ENCODE assay signal across 15 mouse cellular contexts in genomic region chr11:96255111-96255995, GRCm38 (mm10). TPM values are rescaled to one million over a fixed set of nuclear protein-coding genes. Genes with fewer than 3 reads are reported as not detected.
DNase-seq lines count a peak whose midpoint lies in the region; ATAC-seq and TF ChIP-seq lines count a peak whose summit lies in the region.
"Had no signal": no experiment of that assay in that cellular context is flagged by ENCODE, and none has a peak within 500 bp of the region (broad histone marks: within the 10 kb centered on the region; RNA-seq: fewer than 3 reads in every experiment).

No protein-coding gene starts in this region.

- 4% methylated on average over 39 of the region's 39 CpGs for WGBS in intestine, postnatal 0 days
- WGBS in neural tube, embryonic 12.5 days: 2% methylated on average over 39 of the region's 39 CpGs

- H3K4me3 ChIP-seq in intestine, postnatal 0 days (ENCODE audit: low read depth, low read length): 0 out of 2 replicates have a peak overlapping the region, but pooled peaks have one; percentile 9
- peak overlapping the region; percentile 27 for H3K4me3 ChIP-seq in neural tube, embryonic 12.5 days
- H3K4me3 ChIP-seq: liver, embryonic 15.5 days; midbrain, embryonic 15.5 days had no signal

- H3K4me1 ChIP-seq in intestine, postnatal 0 days (replicated peaks; ENCODE audit: control insufficient read depth, insufficient read depth, low read length): no peaks in the 10 kb centered on the region
- peaks cover 67% of the 10 kb centered on the region for H3K4me1 ChIP-seq in neural tube, embryonic 12.5 days
- H3K4me1 ChIP-seq: liver, embryonic 15.5 days; midbrain, embryonic 15.5 days had no signal

- no peaks in the 10 kb centered on the region for H3K36me3 ChIP-seq in intestine, postnatal 0 days (ENCODE audit: control insufficient read depth, insufficient read depth)
- H3K36me3 ChIP-seq in neural tube, embryonic 12.5 days: no peaks in the 10 kb centered on the region
- H3K36me3 ChIP-seq: liver, embryonic 15.5 days; midbrain, embryonic 15.5 days had no signal

- ATAC-seq in common myeloid progenitor, adult 5-6 weeks (replicated peaks; ENCODE audit: low read depth, poor library complexity, severe bottlenecking): 0 out of 2 replicates have a peak, but pooled peaks have one; percentile 30
- ATAC-seq in intestine, postnatal 0 days: no peak
- no peak for ATAC-seq in neural tube, embryonic 12.5 days (ENCODE audit: low FRiP score, low read depth)
- ATAC-seq: CD4-positive, CD25-positive, alpha-beta regulatory T cell, adult 4 months; forebrain, postnatal 0 days; midbrain, embryonic 15.5 days had no signal

- H3K9ac ChIP-seq in intestine, postnatal 0 days (ENCODE audit: low read depth, low read length): no peak overlapping the region
- peak overlapping the region; percentile 49; the same call in 1 of the 2 replicates for H3K9ac ChIP-seq in neural tube, embryonic 12.5 days
- H3K9ac ChIP-seq: forebrain, postnatal 0 days; liver, embryonic 15.5 days; midbrain, embryonic 15.5 days had no signal

- no peak overlapping the region for H3K27ac ChIP-seq in intestine, postnatal 0 days (ENCODE audit: low read depth, low read length)
- H3K27ac ChIP-seq in neural tube, embryonic 12.5 days: no peak overlapping the region
- H3K27ac ChIP-seq: liver, embryonic 15.5 days; midbrain, embryonic 15.5 days had no signal

- no peak for TF ChIP-seq CTCF in intestine, postnatal 0 days (IDR thresholded peaks at IDR 0.05; ENCODE audit: low read depth)

- peaks cover 98% of the 10 kb centered on the region for H3K27me3 ChIP-seq in intestine, postnatal 0 days (replicated peaks; ENCODE audit: control insufficient read depth, insufficient read depth, low read length)
- H3K27me3 ChIP-seq in neural tube, embryonic 12.5 days (replicated peaks): peaks cover 75% of the 10 kb centered on the region

- peak overlapping the region; percentile 17 for H3K4me2 ChIP-seq in intestine, postnatal 0 days (replicated peaks; ENCODE audit: low read depth)
- H3K4me2 ChIP-seq in neural tube, embryonic 12.5 days (replicated peaks): peak overlapping the region; percentile 65
- H3K4me2 ChIP-seq: liver, embryonic 15.5 days; midbrain, embryonic 15.5 days had no signal

- H3K9me3 ChIP-seq in intestine, postnatal 0 days (ENCODE audit: control insufficient read depth): no peaks in the 10 kb centered on the region
- no peaks in the 10 kb centered on the region for H3K9me3 ChIP-seq in neural tube, embryonic 12.5 days
- H3K9me3 ChIP-seq: liver, embryonic 15.5 days; midbrain, embryonic 15.5 days had no signal

- peak; percentile 25 for DNase-seq in kidney, adult 11 months
- DNase-seq in kidney, postnatal 14 days: no peak
- DNase-seq in retina, embryonic 14.5 days (ENCODE audit: low spot score): no peak
- DNase-seq in MN1 (ENCODE audit: low spot score): no peak
- DNase-seq in right cerebral cortex, postnatal 36 days (ENCODE audit: low spot score in 2 of 2): no peak
- DNase-seq: forebrain, postnatal 0 days; layer of hippocampus, adult 9-11 months; retina, postnatal 1 day had no signal

RNA-seq across cellular contexts. Expression of gene Hoxb9, which starts 15.9 kb away (rescaled TPM):
- not detected in 2 replicates for total RNA-seq in common myeloid progenitor, adult 5-6 weeks (2017)
- polyA plus RNA-seq in intestine, postnatal 0 days (2015; fragmentation: Nextera tagmentation; extraction: Ambion mirVana): 0.37 and 1.5 TPM in 2 replicates
- 76.1 and 90.5 TPM in 2 replicates for polyA plus RNA-seq in neural tube, embryonic 12.5 days (2016; fragmentation: Nextera tagmentation; extraction: Ambion mirVana)
- total RNA-seq: forebrain, postnatal 0 days; heart, postnatal 25 days had no signal
- polyA plus RNA-seq: forebrain, postnatal 0 days; liver, embryonic 15.5 days; midbrain, embryonic 15.5 days had no signal

RNA-seq across cellular contexts. Expression of gene Hoxb8, which starts 26.4 kb away (rescaled TPM):
- not detected in 2 replicates for total RNA-seq in common myeloid progenitor, adult 5-6 weeks (2017)
- 1.0 and 1.1 TPM in 2 replicates for polyA plus RNA-seq in intestine, postnatal 0 days (2015; fragmentation: Nextera tagmentation; extraction: Ambion mirVana)
- polyA plus RNA-seq in neural tube, embryonic 12.5 days (2016; fragmentation: Nextera tagmentation; extraction: Ambion mirVana): 35.7 and 53.3 TPM in 2 replicates
- total RNA-seq: forebrain, postnatal 0 days; heart, postnatal 25 days had no signal
- polyA plus RNA-seq: CD4-positive, CD25-positive, alpha-beta regulatory T cell, adult 4 months; forebrain, postnatal 0 days; liver, embryonic 15.5 days; midbrain, embryonic 15.5 days had no signal

RNA-seq across cellular contexts. Expression of gene Hoxb7, which starts 31.1 kb away (rescaled TPM):
- total RNA-seq in common myeloid progenitor, adult 5-6 weeks (2017): not detected in 2 replicates
- polyA plus RNA-seq in intestine, postnatal 0 days (2015; fragmentation: Nextera tagmentation; extraction: Ambion mirVana): 7.6 and 8.5 TPM in 2 replicates
- polyA plus RNA-seq in neural tube, embryonic 12.5 days (2016; fragmentation: Nextera tagmentation; extraction: Ambion mirVana): 97.1 and 101 TPM in 2 replicates
- total RNA-seq: forebrain, postnatal 0 days; heart, postnatal 25 days had no signal
- polyA plus RNA-seq: CD4-positive, CD25-positive, alpha-beta regulatory T cell, adult 4 months; forebrain, postnatal 0 days; midbrain, embryonic 15.5 days had no signal

RNA-seq across cellular contexts. Expression of gene Hoxb6, which starts 36.9 kb away (rescaled TPM):
- not detected in 2 replicates for total RNA-seq in common myeloid progenitor, adult 5-6 weeks (2017)
- polyA plus RNA-seq in intestine, postnatal 0 days (2015; fragmentation: Nextera tagmentation; extraction: Ambion mirVana): 5.7 and 6.4 TPM in 2 replicates
- polyA plus RNA-seq in neural tube, embryonic 12.5 days (2016; fragmentation: Nextera tagmentation; extraction: Ambion mirVana): 145 and 151 TPM in 2 replicates
- total RNA-seq: forebrain, postnatal 0 days; heart, postnatal 25 days had no signal
- polyA plus RNA-seq: CD4-positive, CD25-positive, alpha-beta regulatory T cell, adult 4 months; forebrain, postnatal 0 days had no signal

RNA-seq across cellular contexts. Expression of gene Hoxb5, which starts 47.8 kb away (rescaled TPM):
- not detected in 2 replicates for total RNA-seq in common myeloid progenitor, adult 5-6 weeks (2017)
- polyA plus RNA-seq in intestine, postnatal 0 days (2015; fragmentation: Nextera tagmentation; extraction: Ambion mirVana): 14.7 and 15.8 TPM in 2 replicates
- polyA plus RNA-seq in neural tube, embryonic 12.5 days (2016; fragmentation: Nextera tagmentation; extraction: Ambion mirVana): 79.2 and 94.7 TPM in 2 replicates
- total RNA-seq: forebrain, postnatal 0 days had no signal
- polyA plus RNA-seq: CD4-positive, CD25-positive, alpha-beta regulatory T cell, adult 4 months; forebrain, postnatal 0 days had no signal

Comparison
In these comparisons a context has a peak if more than half of its experiments do, and no peak if none do; other contexts are left out.
1. RNA of gene Hoxb9, which starts 15.9 kb away (polyA plus RNA-seq): 76.1 to 90.5 TPM in neural tube, embryonic 12.5 days; 0.37 to 1.5 TPM in intestine, postnatal 0 days; every median in the first group is over 10 times any median in the second.
2. RNA of gene Hoxb8, which starts 26.4 kb away (polyA plus RNA-seq): 35.7 to 53.3 TPM in neural tube, embryonic 12.5 days; 1.0 to 1.1 TPM in intestine, postnatal 0 days; every median in the first group is over 10 times any median in the second.
3. RNA of gene Hoxb7, which starts 31.1 kb away (polyA plus RNA-seq): 97.1 to 101 TPM in neural tube, embryonic 12.5 days; 7.6 to 8.5 TPM in intestine, postnatal 0 days; every median in the first group is over 10 times any median in the second.